Mouse (Mus musculus): ENCODE data around the gene Acot1. TPM values are rescaled to one million over a fixed set of nuclear protein-coding genes. Genes with fewer than 3 reads are reported as not detected.
"Not testable (repeated sequence)": the region's sequence is repeated elsewhere in the genome, so short reads cannot be mapped to it uniquely, and the experiment has no call there.

Gene Acot1
- polyA plus RNA-seq, 1 experiment from 2014 or later, result 74.8 TPM

- not testable (repeated sequence) for H3K9me3 ChIP-seq (ENCODE audit: control insufficient read depth, low read length); H3K4me1 ChIP-seq (ENCODE audit: control insufficient read depth, insufficient read depth, low read length); H3K27ac ChIP-seq (ENCODE audit: low read depth, low read length); DNase-seq (ENCODE audit: low spot score); ATAC-seq (ENCODE audit: insufficient read depth, low FRiP score, low TSS enrichment); H3K36me3 ChIP-seq (ENCODE audit: control insufficient read depth, insufficient read depth, low read length); H3K4me2 ChIP-seq (ENCODE audit: low read depth); H3K4me3 ChIP-seq (ENCODE audit: low read depth, low read length); H3K9ac ChIP-seq (ENCODE audit: low read length); H3K27me3 ChIP-seq (ENCODE audit: control insufficient read depth, insufficient read depth, low read length)
- WGBS, result 90% methylated on average over 1 of the region's 1 CpGs
Measured at GRCm38 (mm10) chr12:84029043-84029442, 19.8 kb downstream of the Acot1 start.

- Histone ChIP-seq H3K27me3 (ENCODE audit: control insufficient read depth, insufficient read depth, low read length) (no peaks in the 10 kb centered on the region), H3K4me3 (ENCODE audit: low read depth, low read length) (no peak overlapping the region), H3K36me3 (ENCODE audit: control insufficient read depth, insufficient read depth, low read length) (no peaks in the 10 kb centered on the region), H3K27ac (ENCODE audit: low read depth, low read length) (no peak overlapping the region), H3K4me1 (ENCODE audit: control insufficient read depth, insufficient read depth, low read length) (no peaks in the 10 kb centered on the region), H3K9me3 (ENCODE audit: control insufficient read depth, low read length) (no peaks in the 10 kb centered on the region), H3K4me2 (ENCODE audit: low read depth) (no peak overlapping the region), H3K9ac (ENCODE audit: low read length) (no peak overlapping the region)
- DNase-seq (ENCODE audit: low spot score), result peak; percentile 68
- peak; percentile 31; the same call in 1 of the 2 replicates for ATAC-seq (ENCODE audit: insufficient read depth, low FRiP score, low TSS enrichment)
- WGBS, result 68% methylated on average over 4 of the region's 4 CpGs
Measured at GRCm38 (mm10) chr12:84030659-84031332, 21.5 kb downstream of the Acot1 start.

- WGBS, result 87% methylated on average over 4 of the region's 4 CpGs
- Histone ChIP-seq H3K36me3 (ENCODE audit: control insufficient read depth, insufficient read depth, low read length) (no peaks in the 10 kb centered on the region), H3K9ac (ENCODE audit: low read length) (no peak overlapping the region), H3K4me3 (ENCODE audit: low read depth, low read length) (no peak overlapping the region), H3K4me1 (ENCODE audit: control insufficient read depth, insufficient read depth, low read length) (no peaks in the 10 kb centered on the region), H3K27ac (ENCODE audit: low read depth, low read length) (no peak overlapping the region), H3K9me3 (ENCODE audit: control insufficient read depth, low read length) (no peaks in the 10 kb centered on the region), H3K4me2 (ENCODE audit: low read depth) (no peak overlapping the region), H3K27me3 (ENCODE audit: control insufficient read depth, insufficient read depth, low read length) (no peaks in the 10 kb centered on the region)
- no peak for ATAC-seq (ENCODE audit: insufficient read depth, low FRiP score, low TSS enrichment)
- no peak for DNase-seq (ENCODE audit: low spot score)
Measured at GRCm38 (mm10) chr12:84032854-84033253, 23.6 kb downstream of the Acot1 start.

- H3K4me2 ChIP-seq (ENCODE audit: low read depth); H3K9me3 ChIP-seq (ENCODE audit: control insufficient read depth, low read length); DNase-seq (ENCODE audit: low spot score); H3K4me1 ChIP-seq (ENCODE audit: control insufficient read depth, insufficient read depth, low read length); H3K27me3 ChIP-seq (ENCODE audit: control insufficient read depth, insufficient read depth, low read length); ATAC-seq (ENCODE audit: insufficient read depth, low FRiP score, low TSS enrichment); H3K27ac ChIP-seq (ENCODE audit: low read depth, low read length); H3K4me3 ChIP-seq (ENCODE audit: low read depth, low read length); H3K9ac ChIP-seq (ENCODE audit: low read length); H3K36me3 ChIP-seq (ENCODE audit: control insufficient read depth, insufficient read depth, low read length): not testable (repeated sequence)
- 77% methylated on average over 2 of the region's 2 CpGs for WGBS
Measured at GRCm38 (mm10) chr12:84033302-84033701, 24.0 kb downstream of the Acot1 start.

- Histone ChIP-seq H3K4me2 (ENCODE audit: low read depth) (no peak overlapping the region), H3K9me3 (ENCODE audit: control insufficient read depth, low read length) (no peaks in the 10 kb centered on the region), H3K9ac (ENCODE audit: low read length) (no peak overlapping the region), H3K36me3 (ENCODE audit: control insufficient read depth, insufficient read depth, low read length) (no peaks in the 10 kb centered on the region), H3K4me1 (ENCODE audit: control insufficient read depth, insufficient read depth, low read length) (no peaks in the 10 kb centered on the region), H3K27ac (ENCODE audit: low read depth, low read length) (no peak overlapping the region), H3K27me3 (ENCODE audit: control insufficient read depth, insufficient read depth, low read length) (no peaks in the 10 kb centered on the region), H3K4me3 (ENCODE audit: low read depth, low read length) (no peak overlapping the region)
- DNase-seq (ENCODE audit: low spot score) (no peak), ATAC-seq (ENCODE audit: insufficient read depth, low FRiP score, low TSS enrichment) (no peak)
- whole genome bisulfite sequencing, result 70% methylated on average over 4 of the region's 4 CpGs
Measured at GRCm38 (mm10) chr12:84034108-84034507, 24.8 kb downstream of the Acot1 start.

- WGBS, result 13% methylated on average over 16 of the region's 32 CpGs
- H3K27me3 ChIP-seq (ENCODE audit: control insufficient read depth, insufficient read depth, low read length); H3K4me1 ChIP-seq (ENCODE audit: control insufficient read depth, insufficient read depth, low read length); ATAC-seq (ENCODE audit: insufficient read depth, low FRiP score, low TSS enrichment); H3K27ac ChIP-seq (ENCODE audit: low read depth, low read length); H3K36me3 ChIP-seq (ENCODE audit: control insufficient read depth, insufficient read depth, low read length); H3K9me3 ChIP-seq (ENCODE audit: control insufficient read depth, low read length): not testable (repeated sequence)
- H3K9ac ChIP-seq (ENCODE audit: low read length), result peak within 1 kb of the TSS; percentile 47
- peak within 1 kb of the TSS; percentile 37 for H3K4me3 ChIP-seq (ENCODE audit: low read depth, low read length)
- DNase-seq (ENCODE audit: low spot score), result peak; percentile 17
- H3K4me2 ChIP-seq (ENCODE audit: low read depth), result peak within 1 kb of the TSS; percentile 55
Measured at GRCm38 (mm10) chr12:84038241-84038640, 29.0 kb downstream of the Acot1 start, which contains the start of gene Acot4. TSS of gene Acot4 (plus strand) at chr12:84038379.

GRCm38 (mm10) chr12:84038691-84039111 is 29.4 kb downstream of the Acot1 start, which contains the start of gene Gm49366:
TSS of gene Gm49366 (plus strand) at chr12:84038935.
- H3K27ac ChIP-seq (ENCODE audit: low read depth, low read length); ATAC-seq (ENCODE audit: insufficient read depth, low FRiP score, low TSS enrichment): not testable (repeated sequence)
- DNase-seq (ENCODE audit: low spot score), result peak; percentile 29

GRCm38 (mm10) chr12:84042248-84042647 is 33.0 kb downstream of the Acot1 start:
- H3K4me3 ChIP-seq (ENCODE audit: low read depth, low read length), result no peak overlapping the region
- H3K9ac ChIP-seq (ENCODE audit: low read length), result no peak overlapping the region
- no peaks in the 10 kb centered on the region for H3K36me3 ChIP-seq (ENCODE audit: control insufficient read depth, insufficient read depth, low read length)
- no peak overlapping the region for H3K4me2 ChIP-seq (ENCODE audit: low read depth)
- ATAC-seq (ENCODE audit: insufficient read depth, low FRiP score, low TSS enrichment), result no peak
- no peaks in the 10 kb centered on the region for H3K27me3 ChIP-seq (ENCODE audit: control insufficient read depth, insufficient read depth, low read length)
- H3K27ac ChIP-seq (ENCODE audit: low read depth, low read length), result no peak overlapping the region
- 85% methylated on average over 5 of the region's 5 CpGs for WGBS
- no peaks in the 10 kb centered on the region for H3K4me1 ChIP-seq (ENCODE audit: control insufficient read depth, insufficient read depth, low read length)
- DNase-seq (ENCODE audit: low spot score), result no peak
- no peaks in the 10 kb centered on the region for H3K9me3 ChIP-seq (ENCODE audit: control insufficient read depth, low read length)

More at GRCm38 (mm10) chr12:84038691-84039111, 29.4 kb downstream of the Acot1 start, which contains the start of gene Gm49366:
- peak within 1 kb of the TSS; percentile 37 for H3K4me3 ChIP-seq (ENCODE audit: low read depth, low read length)
- H3K36me3 ChIP-seq (ENCODE audit: control insufficient read depth, insufficient read depth, low read length); H3K27me3 ChIP-seq (ENCODE audit: control insufficient read depth, insufficient read depth, low read length); H3K4me1 ChIP-seq (ENCODE audit: control insufficient read depth, insufficient read depth, low read length); H3K9me3 ChIP-seq (ENCODE audit: control insufficient read depth, low read length): not testable (repeated sequence)
- WGBS, result 5% methylated on average over 32 of the region's 39 CpGs
- peak within 1 kb of the TSS; percentile 47 for H3K9ac ChIP-seq (ENCODE audit: low read length)
- peak within 1 kb of the TSS; percentile 55 for H3K4me2 ChIP-seq (ENCODE audit: low read depth)

- WGBS, result 80% methylated on average over 2 of the region's 2 CpGs
- DNase-seq (ENCODE audit: low spot score), result no peak
- no peaks in the 10 kb centered on the region for H3K27me3 ChIP-seq (ENCODE audit: control insufficient read depth, insufficient read depth, low read length)
- no peak overlapping the region for H3K4me3 ChIP-seq (ENCODE audit: low read depth, low read length)
- H3K9ac ChIP-seq (ENCODE audit: low read length), result no peak overlapping the region
- ATAC-seq (ENCODE audit: insufficient read depth, low FRiP score, low TSS enrichment), result no peak
- no peaks in the 10 kb centered on the region for H3K36me3 ChIP-seq (ENCODE audit: control insufficient read depth, insufficient read depth, low read length)
- no peaks in the 10 kb centered on the region for H3K4me1 ChIP-seq (ENCODE audit: control insufficient read depth, insufficient read depth, low read length)
- no peak overlapping the region for H3K4me2 ChIP-seq (ENCODE audit: low read depth)
- no peak overlapping the region for H3K27ac ChIP-seq (ENCODE audit: low read depth, low read length)
- H3K9me3 ChIP-seq (ENCODE audit: control insufficient read depth, low read length), result no peaks in the 10 kb centered on the region
Measured at GRCm38 (mm10) chr12:84044045-84044444, 34.8 kb downstream of the Acot1 start.

Data from neural tube, embryonic 11.5 days (tissue).